Mouse (Mus musculus) forebrain, postnatal 0 days (tissue): ENCODE data around the gene Ptpn13. TPM values are rescaled to one million over a fixed set of nuclear protein-coding genes. Genes with fewer than 3 reads are reported as not detected.

ENCODE experiments used
- ATAC-seq: fragments of 200-750 bp; cut with Nextera tagmentation; 2 replicates; pipeline ENCODE4 v1.8.0; 2017; ENCODE audit warnings: mild to moderate bottlenecking, moderate library complexity
- DNase-seq: peaks from one replicate; pipeline ENCODE4 v3.0.0-alpha.2; 2015
- H3K27ac ChIP-seq: fragments of 300-500 bp; sonication (generic); 2 replicates; pipeline ENCODE4 v1.5.1; 2014; ENCODE audit warnings: low read depth, mild to moderate bottlenecking, antibody characterized with exemption, low read length, moderate library complexity, mixed read lengths
- H3K27me3 ChIP-seq: fragments of 300-500 bp; sonication (generic); 2 replicates; pipeline ENCODE4 v1.6.1; 2014; ENCODE audit warnings: mild to moderate bottlenecking, low read length, mixed read lengths; ENCODE audit not compliant: insufficient read depth
- H3K36me3 ChIP-seq: fragments of 300-500 bp; sonication (generic); 2 replicates; pipeline ENCODE4 v1.6.1; 2014; ENCODE audit warnings: mild to moderate bottlenecking, moderate library complexity; ENCODE audit not compliant: insufficient read depth
- H3K4me1 ChIP-seq: fragments of 300-500 bp; sonication (generic); 2 replicates; pipeline ENCODE4 v1.6.1; 2014; ENCODE audit warnings: antibody characterized with exemption; ENCODE audit not compliant: insufficient read depth
- H3K4me2 ChIP-seq: fragments of 300-500 bp; sonication (generic); 2 replicates; pipeline ENCODE4 v1.6.1; 2014; ENCODE audit warnings: low read depth, mild to moderate bottlenecking, moderate library complexity
- H3K4me3 ChIP-seq: fragments of 300-500 bp; sonication (generic); 2 replicates; pipeline ENCODE4 v1.5.1; 2014; ENCODE audit warnings: low read depth, low read length, mixed read lengths
- H3K9ac ChIP-seq: fragments of 300-500 bp; sonication (generic); 2 replicates; pipeline ENCODE4 v1.6.1; 2014; ENCODE audit warnings: mild to moderate bottlenecking
- H3K9me3 ChIP-seq: fragments of 300-500 bp; sonication (generic); 2 replicates; pipeline ENCODE4 v1.6.1; 2016; ENCODE audit warnings: low read length
- CTCF ChIP-seq: sonication (generic); IDR thresholded peaks from 2 replicates; pipeline ENCODE4 v1.5.1; 2016; ENCODE audit warnings: antibody characterized with exemption, control low read depth, low read depth
- WGBS: fragments of 180-500 bp; shearing (Covaris S2); extraction: QIAGEN DNeasy Blood & Tissue Kit; methylation state at CpG from one replicate; pipeline ENCODE4 v1.1.7; 2014; 5-methylcytosine and 5-hydroxymethylcytosine counted together
- polyA plus RNA-seq: library from polyadenylated mRNA; unstranded; fragments of >200 nt; fragmentation: Nextera tagmentation; extraction: Ambion mirVana; gene quantifications from 2 replicates; pipeline ENCODE4 v1.2.1, GENCODE M21; 2015
- total RNA-seq: library from RNA; depleted of rRNA; stranded (reverse); fragments of >200 nt; gene quantifications from 2 replicates; pipeline ENCODE4 v1.2.3, GENCODE M21; 2014

The Ptpn13 gene
- total and polyA plus RNA-seq, 2 experiments from 2014 or later = 1.8 to 16.2 TPM

DNA sequence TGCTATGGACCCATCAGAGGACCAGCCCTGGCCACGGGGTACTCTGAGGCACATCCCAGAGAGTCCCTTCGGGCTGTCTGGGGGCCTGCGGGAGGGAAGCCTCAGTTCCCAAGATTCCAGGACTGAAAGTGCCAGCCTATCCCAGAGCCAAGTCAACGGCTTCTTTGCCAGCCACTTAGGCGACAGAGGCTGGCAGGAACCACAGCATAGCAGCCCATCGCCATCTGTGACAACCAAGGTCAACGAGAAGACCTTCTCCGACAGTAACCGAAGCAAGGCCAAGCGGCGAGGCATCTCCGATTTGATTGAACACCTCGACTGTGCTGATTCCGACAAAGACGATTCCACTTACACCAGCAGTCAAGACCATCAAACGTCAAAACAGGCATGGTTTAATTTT, 129.8 kb downstream of the Ptpn13 start:
- H3K27me3 ChIP-seq = no peaks in the 10 kb centered on the region
- no peaks in the 10 kb centered on the region for H3K9me3 ChIP-seq
- no peak for TF ChIP-seq CTCF
- H3K4me3 ChIP-seq = no peak overlapping the region
- H3K4me2 ChIP-seq = no peak overlapping the region
- DNase-seq = no peak
- no peaks in the 10 kb centered on the region for H3K4me1 ChIP-seq
- H3K36me3 ChIP-seq = no peaks in the 10 kb centered on the region
- no peak overlapping the region for H3K9ac ChIP-seq
- H3K27ac ChIP-seq = no peak overlapping the region
- no peak; the same call in 1 of the 2 replicates for ATAC-seq
- 74% methylated on average over 16 of the region's 16 CpGs for WGBS

DNA sequence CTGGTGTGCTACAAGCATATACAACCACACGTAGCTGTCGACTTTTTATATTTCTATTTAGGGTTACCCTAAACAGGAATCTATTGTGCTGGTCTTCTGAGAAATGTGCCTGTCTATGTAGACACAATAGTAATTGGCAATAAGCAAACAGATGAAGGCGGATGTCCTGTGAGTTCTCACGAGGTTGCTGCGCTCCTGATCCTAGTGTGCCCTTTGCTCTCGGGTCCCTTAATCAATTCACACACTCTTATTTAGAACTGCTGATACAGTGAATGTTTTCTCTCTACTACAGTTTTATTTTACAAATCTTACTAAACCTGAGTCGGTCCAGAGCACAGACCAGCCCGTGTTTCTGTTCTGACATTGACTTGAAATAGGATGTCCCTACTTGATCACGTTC, 135.6 kb downstream of the Ptpn13 start:
- DNase-seq = no peak
- Histone ChIP-seq H3K9me3 (no peaks in the 10 kb centered on the region), H3K27me3 (no peaks in the 10 kb centered on the region), H3K36me3 (no peaks in the 10 kb centered on the region), H3K9ac (no peak overlapping the region), H3K27ac (no peak overlapping the region), H3K4me3 (no peak overlapping the region), H3K4me2 (no peak overlapping the region), H3K4me1 (no peaks in the 10 kb centered on the region)
- TF ChIP-seq CTCF = no peak
- no peak for ATAC-seq
- 95% methylated on average over 9 of the region's 9 CpGs for WGBS

DNA sequence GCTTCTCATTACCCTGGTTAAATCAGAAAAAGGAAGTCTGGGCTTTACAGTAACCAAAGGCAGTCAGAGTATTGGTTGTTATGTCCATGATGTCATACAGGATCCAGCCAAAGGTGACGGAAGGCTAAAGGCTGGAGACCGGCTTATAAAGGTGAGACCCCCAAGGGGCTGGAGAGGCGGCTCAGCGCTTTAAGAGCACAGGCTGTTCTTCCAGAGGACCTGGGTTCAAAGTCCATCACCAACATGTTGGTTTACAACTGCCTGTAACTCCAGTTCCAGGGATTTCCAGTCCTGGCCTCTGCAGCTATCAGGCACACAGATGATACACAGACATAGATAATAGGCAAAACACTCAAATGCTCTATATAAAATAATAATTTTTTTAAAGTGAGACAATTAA, 143.0 kb downstream of the Ptpn13 start:
- Histone ChIP-seq H3K27me3 (no peaks in the 10 kb centered on the region), H3K27ac (no peak overlapping the region), H3K4me1 (no peaks in the 10 kb centered on the region), H3K4me2 (no peak overlapping the region), H3K4me3 (no peak overlapping the region), H3K9me3 (no peaks in the 10 kb centered on the region), H3K9ac (no peak overlapping the region), H3K36me3 (no peaks in the 10 kb centered on the region)
- 91% methylated on average over 4 of the region's 4 CpGs for WGBS
- ATAC-seq = no peak
- TF ChIP-seq CTCF = no peak
- no peak for DNase-seq

DNA sequence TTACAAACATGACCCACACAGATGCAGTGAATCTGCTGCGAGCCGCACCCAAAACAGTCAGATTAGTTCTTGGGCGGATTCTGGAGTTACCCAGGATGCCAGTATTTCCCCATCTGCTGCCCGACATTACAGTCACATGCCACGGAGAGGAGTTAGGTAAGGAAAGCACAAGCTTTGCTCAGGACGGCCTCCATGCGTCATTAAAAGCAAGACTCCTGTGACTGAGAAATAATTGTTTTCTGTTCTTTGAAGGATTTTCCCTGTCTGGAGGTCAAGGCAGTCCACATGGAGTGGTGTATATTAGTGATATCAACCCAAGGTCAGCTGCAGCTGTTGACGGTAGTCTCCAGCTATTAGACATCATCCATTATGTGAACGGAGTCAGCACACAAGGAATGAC, 144.5 kb downstream of the Ptpn13 start:
- no peak for TF ChIP-seq CTCF
- Histone ChIP-seq H3K4me1 (no peaks in the 10 kb centered on the region), H3K9ac (no peak overlapping the region), H3K9me3 (no peaks in the 10 kb centered on the region), H3K4me3 (no peak overlapping the region), H3K27ac (no peak overlapping the region), H3K27me3 (no peaks in the 10 kb centered on the region), H3K36me3 (no peaks in the 10 kb centered on the region), H3K4me2 (no peak overlapping the region)
- DNase-seq = no peak
- ATAC-seq = no peak
- WGBS = 94% methylated on average over 9 of the region's 9 CpGs

DNA sequence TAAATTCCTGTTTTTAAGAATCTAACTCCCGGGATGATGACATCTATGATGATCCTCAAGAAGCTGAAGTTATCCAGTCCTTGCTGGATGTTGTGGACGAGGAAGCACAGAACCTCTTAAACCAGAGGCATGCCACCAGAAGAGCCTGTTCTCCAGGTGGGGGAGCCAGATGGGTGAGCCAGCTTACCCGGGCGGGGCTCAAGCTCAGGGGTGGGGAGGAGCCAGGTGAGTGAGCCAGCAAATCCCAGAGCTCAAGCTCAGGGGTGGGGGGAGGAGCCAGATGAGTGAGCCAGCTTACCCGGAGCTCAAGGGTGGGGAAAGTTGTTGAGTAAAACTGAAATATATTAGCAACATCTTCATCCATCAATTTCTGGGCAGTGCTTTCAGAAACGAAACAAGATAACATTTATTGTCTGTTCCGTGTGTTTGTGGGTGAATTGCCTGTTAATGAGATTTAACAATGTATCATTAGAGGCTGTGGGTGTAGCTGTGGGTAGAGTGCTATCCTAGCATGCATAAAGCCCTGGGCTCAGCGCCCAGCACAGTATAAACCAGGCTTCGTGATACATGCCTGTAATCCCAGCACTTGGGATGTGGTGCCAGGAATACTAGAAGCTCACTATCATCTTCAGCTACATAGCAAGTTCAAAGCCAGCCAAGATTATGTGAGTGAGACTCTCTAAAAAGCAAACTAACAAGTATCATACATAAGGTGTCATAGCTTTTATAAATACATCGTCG, 154.9 kb downstream of the Ptpn13 start:
- DNase-seq (peak; percentile 47), ATAC-seq (peak; percentile 82)
- Histone ChIP-seq H3K9ac (no peak overlapping the region), H3K36me3 (no peaks in the 10 kb centered on the region), H3K4me3 (no peak overlapping the region), H3K4me1 (no peaks in the 10 kb centered on the region), H3K4me2 (no peak overlapping the region), H3K9me3 (no peaks in the 10 kb centered on the region), H3K27me3 (no peaks in the 10 kb centered on the region), H3K27ac (no peak overlapping the region)
- no peak for TF ChIP-seq CTCF
- 65% methylated on average over 11 of the region's 11 CpGs for WGBS

DNA sequence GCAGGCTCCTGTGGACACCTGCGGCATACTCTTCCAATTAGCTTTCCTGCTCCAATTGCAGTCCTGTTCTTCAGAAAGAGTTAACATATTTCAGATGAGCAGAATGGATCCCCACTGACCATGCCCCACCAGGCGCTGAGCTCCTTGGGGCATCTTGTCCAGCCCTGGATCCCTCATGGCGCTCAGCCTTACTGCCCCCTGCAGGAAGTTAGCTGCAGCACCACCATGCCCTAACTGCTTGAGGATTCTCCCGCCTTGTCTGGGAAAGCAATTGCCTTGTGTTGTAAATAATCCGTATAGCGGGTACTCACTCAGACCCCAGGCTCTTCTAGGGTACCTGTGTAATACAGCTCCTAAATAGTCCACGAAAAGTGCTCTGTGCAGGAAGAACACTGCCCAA, 162.2 kb downstream of the Ptpn13 start:
- 85% methylated on average over 7 of the region's 7 CpGs for WGBS
- TF ChIP-seq CTCF = peak; percentile 38
- H3K27me3 ChIP-seq = no peaks in the 10 kb centered on the region
- no peak overlapping the region for H3K9ac ChIP-seq
- DNase-seq (no peak), ATAC-seq (no peak)
- H3K36me3 ChIP-seq = no peaks in the 10 kb centered on the region
- no peak overlapping the region for H3K27ac ChIP-seq
- no peaks in the 10 kb centered on the region for H3K9me3 ChIP-seq
- H3K4me2 ChIP-seq = no peak overlapping the region
- H3K4me1 ChIP-seq = no peaks in the 10 kb centered on the region
- H3K4me3 ChIP-seq = no peak overlapping the region

DNA sequence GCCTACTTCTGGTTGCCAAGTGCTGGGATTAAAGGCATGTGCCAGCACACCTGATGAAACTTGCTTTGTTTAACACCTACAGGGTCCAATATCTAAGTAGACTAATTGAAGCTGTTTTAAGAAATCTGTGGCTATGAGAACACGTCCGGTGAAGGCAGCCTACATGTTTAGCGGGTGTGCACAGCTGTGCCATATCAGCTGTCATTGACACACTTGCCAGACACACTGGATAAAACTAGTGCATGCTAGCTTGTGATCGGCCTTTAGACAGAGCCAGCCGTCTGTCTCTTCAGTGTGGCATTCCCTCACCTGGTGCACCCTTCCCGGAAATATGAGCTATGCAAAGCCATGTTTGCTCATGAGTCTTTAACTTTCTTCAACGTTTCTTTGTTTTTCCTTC, 166.9 kb downstream of the Ptpn13 start:
- no peaks in the 10 kb centered on the region for H3K9me3 ChIP-seq
- DNase-seq (no peak), ATAC-seq (no peak)
- H3K9ac ChIP-seq = no peak overlapping the region
- H3K27ac ChIP-seq = no peak overlapping the region
- no peaks in the 10 kb centered on the region for H3K36me3 ChIP-seq
- 85% methylated on average over 7 of the region's 7 CpGs for WGBS
- no peak overlapping the region for H3K4me2 ChIP-seq
- H3K4me3 ChIP-seq = no peak overlapping the region
- H3K27me3 ChIP-seq = no peaks in the 10 kb centered on the region
- peaks cover 7% of the 10 kb centered on the region; the same call in 1 of the 2 replicates for H3K4me1 ChIP-seq
- TF ChIP-seq CTCF = no peak
